Mouse (Mus musculus) gastrocnemius, adult 18-20 months (tissue): ENCODE results near the gene Pld2. TPM values are rescaled to one million over a fixed set of nuclear protein-coding genes. Genes with fewer than 3 reads are reported as not detected.

ENCODE experiments used
- DNase-seq: peaks from one replicate; pipeline ENCODE4 v3.0.0; 2021; ENCODE audit warnings: low spot score
- total RNA-seq, 2 experiments: library from RNA; stranded (reverse); gene quantifications; 2 replicates each; pipeline ENCODE4 v1.2.3; 2021

The Pld2 gene
- total RNA-seq, 2 experiments from 2014 or later: 12.2 to 17.7 TPM

DNA sequence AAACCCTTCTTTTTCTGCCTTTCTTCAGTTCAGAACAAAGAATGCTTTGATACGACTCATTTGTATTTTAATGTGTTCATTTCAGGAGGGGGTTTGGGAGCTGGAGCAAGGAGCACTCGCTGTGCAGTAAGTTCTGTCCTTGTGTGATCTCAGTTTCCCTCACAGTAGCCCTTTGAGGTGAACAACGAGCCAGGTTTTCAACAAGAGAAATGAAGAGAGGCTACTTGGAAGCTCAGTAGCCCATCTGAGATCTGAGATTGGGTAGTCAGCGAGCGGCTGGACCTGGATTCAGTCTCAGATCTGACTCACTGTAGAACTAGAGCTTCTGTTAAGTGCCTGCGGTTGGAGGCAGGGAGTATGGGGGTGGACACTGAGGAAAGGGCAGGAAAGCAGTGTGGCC is 34.0 kb downstream of the Pld2 start:
- no peak for DNase-seq

DNA sequence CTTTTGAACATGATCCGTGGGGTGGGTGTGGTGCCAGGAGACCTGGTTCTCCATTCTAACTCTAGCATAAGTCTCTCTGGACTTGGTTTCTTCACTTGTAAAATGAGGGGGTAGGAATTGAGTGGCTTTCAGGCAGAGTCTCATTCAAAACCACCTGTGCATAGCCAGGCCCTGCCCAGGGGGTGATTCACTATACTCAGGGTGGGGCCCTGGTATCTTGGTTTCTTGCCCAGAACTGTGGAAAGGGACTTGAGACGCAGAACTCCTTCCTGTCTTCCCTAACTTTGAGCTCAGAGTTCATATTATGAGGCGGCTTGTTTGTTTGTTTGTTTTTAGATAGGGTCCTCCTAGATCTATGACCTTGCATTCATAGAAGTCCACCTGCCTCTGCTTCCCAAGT is 37.3 kb downstream of the Pld2 start:
- DNase-seq: no peak

DNA sequence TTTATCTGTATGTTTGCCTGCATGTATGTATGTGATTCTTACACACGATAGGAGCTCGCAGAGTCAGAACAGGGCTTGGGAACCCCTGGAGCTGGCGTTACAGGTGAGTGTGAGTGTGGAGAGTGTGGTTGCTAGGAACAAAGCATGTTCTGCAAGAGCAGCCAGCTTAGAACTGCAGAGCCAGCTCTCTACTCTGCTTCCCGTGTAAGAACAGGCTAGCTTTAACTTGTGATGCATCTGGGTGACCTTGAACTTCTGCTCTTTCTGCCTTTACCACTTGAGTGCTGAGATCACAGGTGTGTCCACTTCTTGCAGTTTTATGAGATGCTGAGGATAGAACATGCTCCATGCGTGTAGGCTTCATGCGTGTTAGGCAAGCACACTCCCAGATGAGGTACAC is 39.1 kb downstream of the Pld2 start:
- DNase-seq: no peak

- no peak for DNase-seq
These were observed 40.0 kb downstream of the Pld2 start for GRCm38 (mm10) chr11:70579710-70580357.

DNA sequence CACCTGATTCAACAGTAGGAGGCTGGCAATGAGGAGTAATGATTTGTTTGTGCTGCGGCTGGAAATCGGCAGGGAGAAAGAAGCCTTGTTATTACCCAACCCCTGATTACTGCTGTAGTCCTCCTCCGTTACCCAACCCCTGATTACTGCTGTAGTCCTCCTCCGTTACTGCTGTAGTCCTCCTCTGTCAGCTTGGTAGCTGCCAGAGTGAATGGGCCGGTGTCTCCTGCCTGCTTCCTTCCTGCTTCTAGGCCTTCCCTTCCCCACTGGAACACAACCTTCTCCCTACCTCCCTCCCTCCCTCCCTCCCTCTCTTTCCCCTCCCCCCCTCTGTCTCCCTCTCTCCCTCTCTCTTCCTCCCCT is 40.5 kb downstream of the Pld2 start:
- no peak for DNase-seq

GRCm38 (mm10) chr11:70580921-70581320 is 41.1 kb downstream of the Pld2 start:
- no peak for DNase-seq

DNA sequence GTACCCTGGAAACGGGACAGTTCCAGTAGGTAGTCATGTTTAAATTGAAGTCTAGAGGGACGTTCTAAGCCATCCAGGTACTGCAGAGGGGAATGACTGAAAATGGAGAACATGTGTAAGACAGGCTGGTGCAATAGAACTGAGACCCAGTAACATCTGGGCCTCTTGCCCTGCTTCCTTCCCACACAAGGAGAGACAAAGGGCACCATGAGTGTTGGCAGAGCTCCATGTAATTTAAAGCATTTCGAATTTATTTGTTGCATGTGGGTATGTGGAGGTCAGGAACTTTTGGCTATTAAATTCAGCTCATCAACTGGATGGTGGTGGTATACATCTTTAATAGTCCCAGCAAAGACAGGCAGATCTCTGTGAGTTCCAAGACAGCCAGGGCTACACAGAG is 42.3 kb downstream of the Pld2 start:
- DNase-seq: no peak

GRCm38 (mm10) chr11:70583022-70583714 is 43.3 kb downstream of the Pld2 start:
- DNase-seq: no peak

DNA sequence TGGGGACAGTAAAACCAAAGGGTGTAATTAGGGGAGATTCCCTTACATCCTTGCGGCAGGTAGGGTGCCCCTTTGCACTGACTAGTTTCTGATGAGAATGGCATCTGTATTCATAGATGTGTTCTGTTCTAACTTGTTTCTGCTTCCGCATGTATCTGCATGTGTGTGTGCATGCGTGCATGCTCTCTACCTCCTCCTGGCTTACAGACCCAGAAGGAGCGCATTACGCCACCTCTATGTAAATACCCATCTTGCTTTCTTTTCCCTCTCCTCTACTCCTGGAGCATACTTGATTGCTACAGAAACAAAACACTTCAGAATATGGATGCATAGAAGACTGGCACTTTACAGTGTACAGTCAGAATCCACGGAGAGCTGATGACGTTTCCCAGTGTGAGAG is 43.9 kb downstream of the Pld2 start:
- DNase-seq: no peak

- peak; percentile 58 for DNase-seq
These were observed 45.6 kb downstream of the Pld2 start for GRCm38 (mm10) chr11:70585457-70585856.

DNA sequence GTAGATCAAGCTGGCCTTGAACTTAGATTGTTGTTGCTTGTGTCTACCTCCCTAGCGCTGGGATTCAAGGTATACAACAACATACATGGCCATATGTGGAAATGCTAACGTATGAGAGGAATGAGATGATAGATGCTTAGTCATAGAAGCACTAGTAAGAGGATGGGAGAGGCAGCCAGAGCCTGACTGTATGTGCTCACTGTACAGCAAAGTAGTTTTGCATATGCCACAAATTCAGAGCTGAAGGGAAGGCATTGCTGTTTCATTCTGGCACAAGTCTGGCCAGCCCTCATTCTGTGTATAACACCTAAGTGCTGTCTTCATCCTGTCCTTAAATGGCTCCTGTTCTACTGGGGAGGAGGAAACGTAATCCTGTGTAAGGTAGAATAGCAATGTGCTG is 46.4 kb downstream of the Pld2 start:
- no peak for DNase-seq

GRCm38 (mm10) chr11:70586954-70587353 is 47.1 kb downstream of the Pld2 start:
- no peak for DNase-seq

GRCm38 (mm10) chr11:70591733-70592132 is 51.9 kb downstream of the Pld2 start:
- no peak for DNase-seq

DNA sequence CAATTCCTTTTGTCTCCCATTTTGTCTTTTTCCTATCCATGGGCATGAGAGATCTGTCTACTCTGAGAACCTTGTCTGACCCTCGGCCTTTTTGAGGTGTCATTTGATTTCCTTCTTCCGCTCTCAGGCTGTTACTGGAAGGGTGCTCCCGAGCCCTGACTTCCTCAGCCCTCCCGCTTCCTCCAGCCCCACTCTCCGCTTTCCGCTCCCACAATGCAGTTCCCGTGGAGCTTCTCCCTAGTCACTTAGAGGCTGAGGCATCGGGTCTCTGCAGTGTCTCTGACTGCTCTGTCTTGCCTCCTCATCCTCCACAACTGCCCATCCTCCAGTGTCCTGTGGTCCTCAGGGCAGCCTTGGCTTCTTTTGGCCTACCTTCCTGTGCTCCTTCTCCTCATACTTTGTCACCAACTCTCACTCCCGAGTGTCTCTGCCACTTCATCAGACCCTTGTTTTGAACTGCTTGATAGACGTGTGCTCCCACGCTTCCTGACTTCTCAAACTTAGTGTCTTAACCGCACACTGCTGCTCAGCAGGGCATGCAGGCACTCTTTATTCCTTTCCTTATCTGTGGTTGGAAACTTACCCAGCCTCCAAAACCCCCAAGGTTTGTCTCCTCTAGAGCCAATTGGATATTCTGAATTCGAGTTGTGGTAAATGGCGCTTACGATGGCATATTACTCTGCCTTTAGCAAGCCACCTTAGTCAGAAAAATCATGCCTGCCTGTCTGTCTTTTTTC is 54.6 kb downstream of the Pld2 start:
- no peak for DNase-seq

DNA sequence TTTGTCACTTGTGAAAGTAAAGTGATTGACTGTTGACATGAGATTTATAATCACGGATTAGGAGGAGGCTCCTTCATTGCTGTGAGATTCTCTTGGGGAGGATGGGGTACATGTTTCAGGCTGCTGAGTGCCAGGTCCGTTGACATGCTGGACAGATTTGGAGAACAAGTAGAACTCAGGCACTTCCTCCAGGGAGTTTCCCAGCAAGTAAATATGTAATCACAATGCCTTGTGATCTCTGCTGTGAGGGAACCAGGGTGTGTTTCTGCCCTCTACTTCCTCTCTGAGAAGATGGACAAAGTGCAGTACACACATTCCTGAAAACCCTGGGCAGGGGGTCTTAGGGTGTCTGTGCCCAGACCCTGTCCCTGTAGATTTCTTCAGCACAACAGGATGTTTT is 55.8 kb downstream of the Pld2 start:
- DNase-seq: no peak

- DNase-seq: no peak
These were observed 56.2 kb downstream of the Pld2 start for GRCm38 (mm10) chr11:70596094-70596493.

GRCm38 (mm10) chr11:70597301-70597700 is 57.4 kb downstream of the Pld2 start:
- no peak for DNase-seq

GRCm38 (mm10) chr11:70598451-70598953 is 58.6 kb downstream of the Pld2 start:
- no peak for DNase-seq

DNA sequence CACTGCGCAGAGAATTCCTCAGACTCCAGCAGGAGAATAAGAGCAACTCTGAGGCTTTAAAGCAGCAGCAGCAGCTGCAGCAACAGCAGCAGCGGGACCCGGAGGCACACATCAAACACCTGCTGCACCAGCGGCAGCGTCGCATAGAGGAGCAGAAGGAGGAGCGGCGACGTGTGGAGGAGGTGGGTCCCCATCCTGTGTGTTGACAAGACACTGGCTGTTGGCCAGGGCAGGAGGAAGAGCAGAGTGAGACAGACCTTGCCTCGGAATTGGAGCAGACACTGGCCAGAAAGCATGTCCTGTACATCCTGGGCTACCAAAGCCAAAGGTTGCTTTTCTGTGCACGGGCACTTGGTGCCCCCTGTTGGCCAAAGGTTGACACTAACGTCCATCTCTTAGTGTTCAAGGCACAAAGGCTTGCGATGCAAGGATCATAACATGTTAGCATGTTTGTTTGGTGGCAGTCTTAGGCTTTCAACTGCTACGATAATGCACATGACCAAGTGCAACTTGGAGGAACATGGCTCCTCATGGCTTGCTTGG is 65.2 kb downstream of the Pld2 start:
- DNase-seq: peak; percentile 74

DNA sequence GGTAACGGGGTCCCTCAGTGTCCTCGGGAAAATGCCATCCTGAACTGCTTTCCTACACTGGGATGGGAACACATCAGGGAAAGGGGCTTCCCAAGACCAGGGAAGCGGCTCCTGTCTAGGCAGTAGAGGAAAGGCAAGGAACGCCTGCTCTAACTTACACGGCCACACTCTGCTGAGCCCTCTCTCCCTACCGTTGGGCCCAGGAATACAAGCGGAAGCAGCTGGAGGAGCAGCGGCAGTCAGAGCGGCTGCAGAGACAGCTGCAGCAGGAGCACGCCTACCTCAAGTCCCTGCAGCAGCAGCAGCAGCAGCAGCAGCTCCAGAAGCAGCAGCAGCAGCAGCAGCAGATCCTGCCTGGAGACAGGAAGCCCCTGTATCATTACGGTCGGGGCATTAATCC is 66.9 kb downstream of the Pld2 start:
- DNase-seq: no peak

GRCm38 (mm10) chr11:70607611-70608010 is 67.7 kb downstream of the Pld2 start:
- no peak for DNase-seq
